Mouse (Mus musculus) E14TG2a.4 (cell line): ENCODE data around the gene Gm6993.

Experiments used
- H3K27me3 ChIP-seq: 2 replicates; pipeline ENCODE4 v1.6.1; 2014; ENCODE audit warnings: low read length, control low read depth; ENCODE audit not compliant: insufficient read depth
- H3K36me3 ChIP-seq: 2 replicates; pipeline ENCODE4 v1.6.1; 2014; ENCODE audit warnings: low read length, control low read depth; ENCODE audit not compliant: insufficient read depth
- H3K4me1 ChIP-seq: replicated peaks from 2 replicates; pipeline ENCODE4 v1.6.1; 2014; ENCODE audit warnings: low read depth, low read length, control low read depth
- H3K4me3 ChIP-seq: replicated peaks from 2 replicates; pipeline ENCODE4 v1.5.1; 2014; ENCODE audit warnings: mild to moderate bottlenecking, low read length
- H3K9me3 ChIP-seq: 2 replicates; pipeline ENCODE4 v1.6.1; 2014; ENCODE audit warnings: low read length, control low read depth
- CTCF ChIP-seq: conservative IDR thresholded peaks from 2 replicates; pipeline ENCODE4 v1.5.1; 2014; ENCODE audit warnings: low read length
- NANOG ChIP-seq: IDR thresholded peaks from 2 replicates; pipeline ENCODE4 v1.6.1; 2014; ENCODE audit warnings: borderline replicate concordance, low read length, mixed read lengths
- POU5F1 ChIP-seq: IDR thresholded peaks from 2 replicates; pipeline ENCODE4 v1.6.1; 2014; ENCODE audit warnings: low read length, borderline replicate concordance

The Gm6993 gene

GRCm38 (mm10) chr12:31240470-31240869, at the start of gene Gm6993:
TSS of gene Gm6993 (plus strand) at chr12:31240770.
- peaks cover 41% of the 10 kb centered on the region for H3K4me1 ChIP-seq
- no peaks in the 10 kb centered on the region for H3K36me3 ChIP-seq
- TF ChIP-seq NANOG (no peak), CTCF (no peak), POU5F1 (no peak)
- no peaks in the 10 kb centered on the region for H3K27me3 ChIP-seq
- H3K9me3 ChIP-seq = no peaks in the 10 kb centered on the region
- H3K4me3 ChIP-seq = no peak within 1 kb of the TSS

- TF ChIP-seq NANOG (no peak), CTCF (no peak), POU5F1 (no peak)
- no peaks in the 10 kb centered on the region; the same call in 1 of the 2 replicates for H3K4me1 ChIP-seq
- no peaks in the 10 kb centered on the region for H3K9me3 ChIP-seq
- no peak overlapping the region for H3K4me3 ChIP-seq
- H3K36me3 ChIP-seq = no peaks in the 10 kb centered on the region
- H3K27me3 ChIP-seq = no peaks in the 10 kb centered on the region
These were observed 49.1 kb upstream of the Gm6993 start for GRCm38 (mm10) chr12:31191329-31191954.

- Histone ChIP-seq H3K27me3 (no peaks in the 10 kb centered on the region), H3K4me1 (peaks cover 3% of the 10 kb centered on the region; the same call in 1 of the 2 replicates), H3K9me3 (no peaks in the 10 kb centered on the region), H3K36me3 (no peaks in the 10 kb centered on the region), H3K4me3 (no peak overlapping the region)
- TF ChIP-seq POU5F1 (no peak), NANOG (no peak), CTCF (no peak)
These were observed 38.1 kb upstream of the Gm6993 start for GRCm38 (mm10) chr12:31202509-31202908.

- no peaks in the 10 kb centered on the region for H3K9me3 ChIP-seq
- no peaks in the 10 kb centered on the region for H3K36me3 ChIP-seq
- H3K4me1 ChIP-seq = peaks cover 11% of the 10 kb centered on the region
- no peak overlapping the region for H3K4me3 ChIP-seq
- TF ChIP-seq POU5F1 (no peak), CTCF (no peak), NANOG (no peak)
- no peaks in the 10 kb centered on the region for H3K27me3 ChIP-seq
These were observed 36.7 kb upstream of the Gm6993 start for GRCm38 (mm10) chr12:31203746-31204455.

- Histone ChIP-seq H3K9me3 (no peaks in the 10 kb centered on the region), H3K4me1 (peaks cover 19% of the 10 kb centered on the region), H3K4me3 (no peak overlapping the region), H3K36me3 (no peaks in the 10 kb centered on the region), H3K27me3 (no peaks in the 10 kb centered on the region)
- TF ChIP-seq NANOG (no peak), CTCF (no peak), POU5F1 (no peak)
These were observed 35.7 kb upstream of the Gm6993 start for GRCm38 (mm10) chr12:31204898-31205297.

- no peaks in the 10 kb centered on the region for H3K36me3 ChIP-seq
- H3K4me1 ChIP-seq = peaks cover 19% of the 10 kb centered on the region
- TF ChIP-seq CTCF = no peak
- TF ChIP-seq NANOG = no peak
- TF ChIP-seq POU5F1 = no peak
- H3K4me3 ChIP-seq = no peak overlapping the region
- no peaks in the 10 kb centered on the region for H3K27me3 ChIP-seq
- no peaks in the 10 kb centered on the region for H3K9me3 ChIP-seq
These were observed 34.5 kb upstream of the Gm6993 start for GRCm38 (mm10) chr12:31205983-31206633.

- Histone ChIP-seq H3K36me3 (no peaks in the 10 kb centered on the region), H3K4me1 (peaks cover 26% of the 10 kb centered on the region), H3K9me3 (no peaks in the 10 kb centered on the region), H3K4me3 (no peak overlapping the region), H3K27me3 (no peaks in the 10 kb centered on the region)
- TF ChIP-seq NANOG (no peak), POU5F1 (no peak), CTCF (no peak)
These were observed 31.8 kb upstream of the Gm6993 start for GRCm38 (mm10) chr12:31208766-31209165.

GRCm38 (mm10) chr12:31209377-31209805, 31.2 kb upstream of the Gm6993 start:
- Histone ChIP-seq H3K4me3 (no peak overlapping the region), H3K4me1 (peaks cover 26% of the 10 kb centered on the region), H3K9me3 (no peaks in the 10 kb centered on the region), H3K27me3 (no peaks in the 10 kb centered on the region), H3K36me3 (no peaks in the 10 kb centered on the region)
- TF ChIP-seq CTCF = no peak
- TF ChIP-seq NANOG = no peak
- no peak for TF ChIP-seq POU5F1
